Mouse (Mus musculus): Measurements from ENCODE around the gene Exosc6.
"Not testable (repeated sequence)": the region's sequence is repeated elsewhere in the genome, so short reads cannot be mapped to it uniquely, and the experiment has no call there.

The Exosc6 gene

DNA sequence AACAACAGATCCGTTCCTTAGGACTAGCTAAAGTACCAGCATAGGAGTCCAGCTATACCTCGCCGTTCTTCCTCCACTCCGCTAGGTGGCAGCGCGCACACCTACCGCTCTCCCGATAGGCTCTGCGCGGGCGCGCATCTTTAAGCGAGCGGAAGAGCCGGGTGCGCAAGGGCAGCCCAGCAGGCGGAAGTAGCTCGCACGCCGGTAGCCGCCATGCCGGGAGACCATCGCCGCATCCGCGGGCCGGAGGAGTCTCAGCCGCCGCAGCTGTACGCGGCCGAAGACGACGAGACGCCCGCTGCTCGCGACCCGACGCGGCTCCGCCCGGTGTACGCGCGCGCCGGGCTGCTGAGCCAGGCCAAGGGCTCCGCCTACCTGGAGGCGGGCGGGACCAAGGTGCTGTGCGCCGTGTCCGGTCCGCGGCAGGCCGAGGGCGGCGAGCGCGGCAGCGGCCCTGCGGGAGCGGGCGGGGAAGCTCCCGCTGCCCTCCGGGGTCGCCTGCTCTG, at the start of gene Exosc6:
TSS of gene Exosc6 (plus strand) at position 182 of the 506 bp plus-strand sequence.
- no peak for DNase-seq (ENCODE audit: extremely low read depth, low read depth, low spot score)

- DNase-seq (ENCODE audit: extremely low read depth, low read depth, low spot score): not testable (repeated sequence)
Observed at GRCm38 (mm10) chr8:111010230-111010991, 45.7 kb upstream of the Exosc6 start.

DNA sequence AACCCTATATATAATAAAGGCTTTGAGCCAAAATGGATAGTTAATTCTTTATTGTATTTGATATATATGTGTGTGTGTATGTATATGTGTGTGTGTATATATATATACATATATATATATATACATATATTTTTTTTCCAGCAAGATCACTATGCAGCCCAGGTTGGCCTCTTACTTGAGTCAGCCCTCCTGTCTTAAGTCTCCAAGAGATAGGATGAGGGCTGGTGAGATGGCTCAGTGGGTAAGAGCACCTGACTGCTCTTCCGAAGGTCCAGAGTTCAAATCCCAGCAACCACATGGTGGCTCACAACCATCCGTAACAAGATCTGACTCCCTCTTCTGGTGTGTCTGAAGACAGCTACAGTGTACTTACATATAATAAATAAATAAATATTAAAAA, 29.5 kb upstream of the Exosc6 start:
- not testable (repeated sequence) for DNase-seq (ENCODE audit: extremely low read depth, low read depth, low spot score)

- no peak for DNase-seq (ENCODE audit: extremely low read depth, low read depth, low spot score)
Observed at GRCm38 (mm10) chr8:111027391-111027937, 28.7 kb upstream of the Exosc6 start.

GRCm38 (mm10) chr8:111029589-111029988, 26.6 kb upstream of the Exosc6 start:
- no peak for DNase-seq (ENCODE audit: extremely low read depth, low read depth, low spot score)

- no peak for DNase-seq (ENCODE audit: extremely low read depth, low read depth, low spot score)
Observed at GRCm38 (mm10) chr8:111030045-111030444, 26.1 kb upstream of the Exosc6 start.

GRCm38 (mm10) chr8:111031572-111031971, 24.6 kb upstream of the Exosc6 start, which contains the start of gene Ddx19b:
Gene Ddx19b, minus strand, starts transcription at chr8:111031751.
- no peak for DNase-seq (ENCODE audit: extremely low read depth, low read depth, low spot score)

GRCm38 (mm10) chr8:111032916-111033315, 23.2 kb upstream of the Exosc6 start, which contains the start of gene Aars:
Gene Aars, plus strand, starts transcription at chr8:111033144.
- DNase-seq (ENCODE audit: extremely low read depth, low read depth, low spot score): no peak

- DNase-seq (ENCODE audit: extremely low read depth, low read depth, low spot score): peak; percentile 98
Observed at GRCm38 (mm10) chr8:111033482-111034215, 22.5 kb upstream of the Exosc6 start.

GRCm38 (mm10) chr8:111034276-111034675, 21.9 kb upstream of the Exosc6 start:
- DNase-seq (ENCODE audit: extremely low read depth, low read depth, low spot score): no peak

DNA sequence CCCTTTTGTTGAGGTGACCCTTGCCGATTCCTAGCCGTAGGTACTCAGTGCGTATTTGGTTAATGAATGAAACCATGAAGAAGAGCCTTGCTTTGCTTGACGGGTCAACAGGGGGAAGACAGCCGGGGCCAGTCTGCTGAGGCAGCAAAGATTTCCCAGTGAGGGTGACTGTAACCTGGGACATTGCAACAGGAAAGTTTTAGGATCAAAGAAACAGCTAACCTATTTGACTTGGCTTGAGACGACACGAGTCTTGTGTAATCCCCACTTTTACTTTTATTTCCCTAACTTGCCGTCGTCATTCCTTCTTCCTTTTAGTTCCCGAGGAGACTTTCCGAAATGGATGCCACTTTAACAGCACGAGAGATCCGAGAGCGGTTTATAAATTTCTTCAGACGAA, 19.5 kb upstream of the Exosc6 start:
- DNase-seq (ENCODE audit: extremely low read depth, low read depth, low spot score): no peak

GRCm38 (mm10) chr8:111042546-111042945, 13.6 kb upstream of the Exosc6 start:
- DNase-seq (ENCODE audit: extremely low read depth, low read depth, low spot score): no peak

GRCm38 (mm10) chr8:111044003-111044734, 12.0 kb upstream of the Exosc6 start:
- DNase-seq (ENCODE audit: extremely low read depth, low read depth, low spot score): no peak

- DNase-seq (ENCODE audit: extremely low read depth, low read depth, low spot score): no peak
Observed at GRCm38 (mm10) chr8:111048694-111049093, 7.4 kb upstream of the Exosc6 start.

DNA sequence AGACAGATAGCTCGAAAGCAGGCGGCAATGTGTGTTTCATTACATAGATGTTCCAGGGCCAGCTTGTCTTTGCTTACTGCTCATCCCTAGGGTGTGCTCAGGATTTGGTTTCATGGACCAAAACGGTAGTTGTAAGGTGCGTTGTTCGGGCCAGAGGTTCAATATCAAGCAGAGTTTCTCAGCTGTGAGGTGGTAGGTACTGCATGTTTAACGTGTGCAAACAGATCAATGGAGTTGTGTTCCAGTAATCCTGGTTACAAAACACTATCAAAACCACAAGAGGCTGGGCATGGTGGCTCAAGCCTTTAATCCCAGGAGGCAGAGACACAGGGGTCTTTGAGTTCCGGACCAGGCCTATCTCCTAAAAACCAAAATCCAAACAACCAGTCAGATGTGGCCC, 7.0 kb upstream of the Exosc6 start:
- no peak for DNase-seq (ENCODE audit: extremely low read depth, low read depth, low spot score)

DNA sequence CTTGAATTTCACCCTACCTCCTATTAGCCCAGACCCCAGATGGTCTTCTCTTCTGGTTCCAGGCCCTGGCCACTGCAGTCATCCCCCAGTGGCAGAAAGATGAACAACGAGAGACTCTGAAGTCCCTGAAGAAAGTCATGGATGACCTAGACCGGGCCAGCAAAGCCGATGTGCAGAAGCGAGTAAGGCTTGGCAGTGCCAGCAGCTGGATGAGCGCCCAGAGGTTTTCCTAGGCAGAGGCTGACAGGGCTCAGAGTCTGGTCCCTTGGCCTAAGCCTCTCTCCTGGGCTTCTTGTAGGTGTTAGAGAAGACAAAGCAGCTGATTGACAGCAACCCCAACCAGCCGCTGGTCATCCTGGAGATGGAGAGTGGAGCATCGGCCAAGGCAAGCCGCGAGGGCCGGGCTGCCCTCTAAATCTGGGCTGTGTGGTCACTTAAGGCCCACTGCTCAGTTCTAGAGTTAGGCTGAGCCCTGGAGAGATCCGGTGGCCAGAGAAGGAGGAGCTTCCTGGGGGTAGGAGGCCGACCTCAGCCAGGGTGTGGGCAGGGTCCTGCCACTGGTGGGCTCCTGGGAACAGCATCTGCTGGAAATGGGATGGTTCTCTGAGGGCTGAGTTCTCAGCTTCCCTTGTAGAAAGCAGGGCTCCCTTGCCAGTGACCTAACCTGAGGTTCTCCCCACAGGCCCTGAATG, 2.2 kb upstream of the Exosc6 start:
- no peak for DNase-seq (ENCODE audit: extremely low read depth, low read depth, low spot score)

- no peak for DNase-seq (ENCODE audit: extremely low read depth, low read depth, low spot score)
Observed at GRCm38 (mm10) chr8:111055031-111055634, 1.0 kb upstream of the Exosc6 start.

- no peak for DNase-seq (ENCODE audit: extremely low read depth, low read depth, low spot score)
Observed at GRCm38 (mm10) chr8:111055661-111056060, 478 bp upstream of the Exosc6 start.

DNA sequence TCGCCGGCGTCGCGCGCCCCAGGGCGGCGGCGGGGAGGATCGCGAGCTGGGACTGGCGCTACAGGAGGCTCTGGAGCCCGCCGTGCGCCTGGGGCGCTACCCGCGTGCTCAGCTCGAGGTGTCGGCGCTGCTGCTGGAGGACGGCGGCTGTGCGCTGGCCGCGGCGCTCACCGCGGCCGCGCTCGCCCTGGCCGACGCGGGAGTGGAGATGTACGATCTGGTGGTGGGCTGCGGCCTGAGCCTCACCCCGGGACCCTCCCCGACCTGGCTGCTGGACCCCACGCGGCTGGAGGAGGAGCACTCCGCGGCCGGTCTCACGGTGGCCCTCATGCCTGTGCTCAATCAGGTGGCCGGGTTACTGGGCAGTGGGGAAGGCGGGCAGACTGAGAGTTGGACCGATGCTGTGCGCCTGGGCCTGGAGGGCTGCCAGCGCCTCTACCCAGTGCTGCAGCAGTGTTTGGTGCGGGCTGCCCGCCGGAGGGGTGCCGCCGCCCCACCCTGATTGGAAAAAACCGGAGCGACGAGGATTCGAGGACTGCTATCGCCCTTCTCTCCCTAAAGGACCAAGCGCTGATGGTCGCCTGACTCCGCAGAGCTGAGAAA, 653 bp downstream of the Exosc6 start:
- no peak for DNase-seq (ENCODE audit: extremely low read depth, low read depth, low spot score)

Measured in fat pad, adult 2 months (tissue).